Mouse (Mus musculus): Measurements from ENCODE around the gene Mettl4. TPM values are rescaled to one million over a fixed set of nuclear protein-coding genes. Genes with fewer than 3 reads are reported as not detected.

The Mettl4 gene
- polyA plus RNA-seq (2015; fragmentation: Illumina TruSeq; extraction: RNeasy Lipid Tissue Mini Kit (QIAGEN cat#74804); ENCODE audit: low read depth, low replicate concordance) = 11.4 TPM

GRCm38 (mm10) chr17:94749466-94750135, at the start of gene Mettl4:
Gene Mettl4, minus strand, starts transcription at chr17:94750019.

